Mouse (Mus musculus) neural tube, embryonic 13.5 days (tissue): Measurements from ENCODE around the gene Glb1l3. TPM values are rescaled to one million over a fixed set of nuclear protein-coding genes. Genes with fewer than 3 reads are reported as not detected.
"Not testable (repeated sequence)": the region's sequence is repeated elsewhere in the genome, so short reads cannot be mapped to it uniquely, and the experiment has no call there.

ENCODE experiments used
- ATAC-seq: fragments of 200-750 bp; cut with Nextera tagmentation; 2 replicates; pipeline ENCODE4 v1.8.0; 2017; ENCODE audit warnings: low read depth, mild to moderate bottlenecking, moderate TSS enrichment, moderate library complexity
- H3K27ac ChIP-seq: fragments of 300-500 bp; sonication (generic); replicated peaks from 2 replicates; pipeline ENCODE4 v1.5.1; 2015; ENCODE audit warnings: moderate library complexity, mild to moderate bottlenecking, inconsistent platforms
- H3K27me3 ChIP-seq: fragments of 300-500 bp; sonication (generic); 2 replicates; pipeline ENCODE4 v1.6.1; 2015; ENCODE audit warnings: mild to moderate bottlenecking, inconsistent platforms
- H3K36me3 ChIP-seq: fragments of 300-500 bp; sonication (generic); 2 replicates; pipeline ENCODE4 v1.6.1; 2015; ENCODE audit warnings: mild to moderate bottlenecking, inconsistent platforms
- H3K4me1 ChIP-seq: fragments of 300-500 bp; sonication (generic); replicated peaks from 2 replicates; pipeline ENCODE4 v1.6.1; 2015; ENCODE audit warnings: inconsistent platforms
- H3K4me2 ChIP-seq: fragments of 300-500 bp; sonication (generic); 2 replicates; pipeline ENCODE4 v1.6.1; 2015; ENCODE audit warnings: inconsistent platforms, mild to moderate bottlenecking, moderate library complexity
- H3K4me3 ChIP-seq: fragments of 300-500 bp; sonication (generic); 2 replicates; pipeline ENCODE4 v1.5.1; 2015; ENCODE audit warnings: mild to moderate bottlenecking, inconsistent platforms
- H3K9ac ChIP-seq: fragments of 300-500 bp; sonication (generic); 2 replicates; pipeline ENCODE4 v1.6.1; 2015; ENCODE audit warnings: moderate library complexity, mild to moderate bottlenecking, inconsistent platforms
- H3K9me3 ChIP-seq: fragments of 300-500 bp; sonication (generic); 2 replicates; pipeline ENCODE4 v1.6.1; 2016; ENCODE audit warnings: inconsistent platforms
- WGBS: fragments of 180-500 bp; shearing (Covaris S2); methylation state at CpG from one replicate; pipeline ENCODE4 v1.1.7; 2015; 5-methylcytosine and 5-hydroxymethylcytosine counted together
- polyA plus RNA-seq: library from polyadenylated mRNA; unstranded; fragments of >200 nt; fragmentation: Nextera tagmentation; extraction: Ambion mirVana; gene quantifications from 2 replicates; pipeline ENCODE4 v1.2.1, GENCODE M21; 2015

The Glb1l3 gene
- not detected in 2 replicates for polyA plus RNA-seq

DNA sequence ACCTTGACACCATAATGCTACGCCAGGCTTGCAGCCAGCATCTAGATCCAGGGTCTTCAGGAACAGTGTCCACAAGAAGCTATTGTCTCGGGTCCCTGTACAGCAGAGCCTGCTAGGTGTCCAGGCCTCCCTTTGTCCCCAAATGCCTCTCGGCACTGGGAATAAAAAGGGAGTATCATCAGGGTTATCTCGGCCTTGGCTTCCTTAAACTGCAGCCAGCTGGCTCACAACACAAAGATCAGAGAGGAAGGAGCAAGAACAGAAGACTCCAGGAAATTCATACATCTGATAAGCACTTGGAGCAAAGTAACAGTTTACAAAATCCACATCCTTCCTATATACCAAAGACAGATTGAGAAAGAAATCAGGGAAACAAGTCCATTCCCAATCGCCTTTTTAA, at the start of gene Glb1l3:
Glb1l3 (minus strand) TSS at position 140 of the 400 bp plus-strand sequence.
- 76% methylated on average over 5 of the region's 5 CpGs for WGBS
- no peaks in the 10 kb centered on the region for H3K9me3 ChIP-seq
- H3K27ac ChIP-seq, result no peak within 1 kb of the TSS
- no peak within 1 kb of the TSS for H3K4me2 ChIP-seq
- H3K9ac ChIP-seq, result no peak within 1 kb of the TSS
- H3K4me3 ChIP-seq, result no peak within 1 kb of the TSS
- no peak for ATAC-seq
- no peaks in the 10 kb centered on the region for H3K4me1 ChIP-seq
- H3K27me3 ChIP-seq, result no peaks in the 10 kb centered on the region
- no peaks in the 10 kb centered on the region for H3K36me3 ChIP-seq

DNA sequence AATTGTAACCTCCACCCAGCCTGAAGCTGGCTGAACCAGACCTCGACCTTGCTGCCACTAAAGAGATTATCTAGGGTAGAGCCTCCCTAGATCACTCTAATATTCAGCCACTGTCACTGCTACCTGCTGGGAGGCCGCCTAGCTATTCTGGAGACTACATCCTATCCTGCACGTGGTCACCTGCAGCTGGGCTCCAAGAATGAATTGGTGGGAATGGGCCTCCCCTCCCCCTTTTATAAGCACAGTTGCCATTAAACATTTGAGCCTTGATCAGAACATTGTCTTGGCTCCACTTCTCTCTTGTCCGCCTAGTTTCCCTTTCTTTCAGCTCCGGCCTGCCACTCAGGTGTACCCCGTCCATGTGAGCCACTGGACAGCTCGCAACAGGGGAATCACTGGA, 9.2 kb upstream of the Glb1l3 start:
- ATAC-seq, result not testable (repeated sequence)

GRCm38 (mm10) chr9:26831089-26831488, 29.6 kb downstream of the Glb1l3 start:
- Histone ChIP-seq H3K9ac (no peak overlapping the region), H3K27ac (no peak overlapping the region), H3K4me2 (no peak overlapping the region), H3K4me3 (no peak overlapping the region), H3K27me3 (no peaks in the 10 kb centered on the region), H3K4me1 (no peaks in the 10 kb centered on the region), H3K36me3 (no peaks in the 10 kb centered on the region), H3K9me3 (no peaks in the 10 kb centered on the region)
- 89% methylated on average over 3 of the region's 3 CpGs for WGBS
- ATAC-seq, result no peak

More for the DNA sequence above, 9.2 kb upstream of the Glb1l3 start:
- not testable (repeated sequence) for H3K9ac ChIP-seq, H3K36me3 ChIP-seq, H3K4me2 ChIP-seq, H3K27me3 ChIP-seq, H3K4me1 ChIP-seq, H3K9me3 ChIP-seq, H3K4me3 ChIP-seq, H3K27ac ChIP-seq
- WGBS, result 81% methylated on average over 7 of the region's 7 CpGs

DNA sequence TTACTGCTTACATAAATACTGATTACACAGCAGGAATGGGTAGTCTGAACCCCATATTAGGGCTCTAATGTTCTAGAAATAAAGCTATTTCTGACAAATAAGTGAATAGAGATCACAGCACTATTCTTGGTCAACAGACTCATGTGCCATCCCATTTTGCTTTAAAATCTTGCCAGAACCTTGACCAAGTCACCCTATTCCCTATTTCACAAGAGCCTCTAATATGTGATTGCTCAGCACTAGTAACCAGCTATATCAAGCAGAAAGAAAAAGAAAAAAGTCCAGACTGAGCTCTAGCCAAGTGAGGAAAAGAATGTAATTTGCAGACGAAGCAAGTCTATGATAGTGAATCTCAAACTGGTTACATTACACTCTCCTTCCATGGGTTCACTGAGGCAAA, 40.7 kb downstream of the Glb1l3 start:
- 85% methylated on average over 1 of the region's 1 CpGs for WGBS
- H3K4me1 ChIP-seq, result no peaks in the 10 kb centered on the region
- H3K9me3 ChIP-seq, result no peaks in the 10 kb centered on the region
- no peak for ATAC-seq
- no peaks in the 10 kb centered on the region for H3K27me3 ChIP-seq
- no peak overlapping the region for H3K4me2 ChIP-seq
- no peak overlapping the region for H3K9ac ChIP-seq
- no peak overlapping the region for H3K27ac ChIP-seq
- no peaks in the 10 kb centered on the region for H3K36me3 ChIP-seq
- no peak overlapping the region for H3K4me3 ChIP-seq

GRCm38 (mm10) chr9:26808735-26809134, 52.0 kb downstream of the Glb1l3 start:
- Histone ChIP-seq H3K4me3 (no peak overlapping the region), H3K36me3 (no peaks in the 10 kb centered on the region), H3K9me3 (no peaks in the 10 kb centered on the region), H3K4me1 (peaks cover 11% of the 10 kb centered on the region), H3K27me3 (no peaks in the 10 kb centered on the region), H3K27ac (no peak overlapping the region), H3K4me2 (no peak overlapping the region), H3K9ac (no peak overlapping the region)
- no peak for ATAC-seq
- 89% methylated on average over 2 of the region's 2 CpGs for WGBS

GRCm38 (mm10) chr9:26805935-26806666, 54.6 kb downstream of the Glb1l3 start, which contains the start of gene Glb1l2:
Glb1l2 (minus strand) TSS chr9:26806468.
- under 1% methylated on average over 33 of the region's 33 CpGs for WGBS
- peaks cover 11% of the 10 kb centered on the region for H3K4me1 ChIP-seq
- H3K27ac ChIP-seq, result peak within 1 kb of the TSS; percentile 42; the same call in 1 of the 2 replicates
- peak within 1 kb of the TSS; percentile 53 for H3K4me3 ChIP-seq
- no peaks in the 10 kb centered on the region for H3K27me3 ChIP-seq
- H3K36me3 ChIP-seq, result no peaks in the 10 kb centered on the region
- peak within 1 kb of the TSS; percentile 87 for H3K4me2 ChIP-seq
- no peaks in the 10 kb centered on the region for H3K9me3 ChIP-seq
- ATAC-seq, result peak; percentile 100
- H3K9ac ChIP-seq, result peak within 1 kb of the TSS; percentile 65

DNA sequence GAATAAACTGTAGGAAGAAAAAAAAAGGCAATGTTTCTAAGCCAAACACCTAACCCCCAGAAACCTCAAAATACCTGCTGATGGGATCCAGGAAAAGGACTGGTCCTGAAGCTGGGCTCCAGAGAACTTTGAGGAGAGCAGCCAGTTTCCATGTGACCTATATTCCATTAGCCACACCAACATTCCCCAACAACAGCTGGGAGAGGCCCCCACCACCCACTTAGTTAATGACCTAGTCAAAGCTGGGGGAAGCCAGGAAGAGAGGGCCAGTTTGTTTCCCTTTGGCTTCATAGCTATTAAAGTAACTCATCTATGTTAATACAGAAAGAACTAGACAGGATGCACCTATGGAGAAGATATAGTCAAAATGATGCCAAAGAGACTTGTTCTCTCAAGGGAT, 56.4 kb downstream of the Glb1l3 start:
- Histone ChIP-seq H3K9ac (no peak overlapping the region), H3K4me2 (no peak overlapping the region), H3K27ac (no peak overlapping the region), H3K4me3 (no peak overlapping the region), H3K4me1 (peaks cover 11% of the 10 kb centered on the region), H3K9me3 (no peaks in the 10 kb centered on the region), H3K27me3 (no peaks in the 10 kb centered on the region), H3K36me3 (no peaks in the 10 kb centered on the region)
- ATAC-seq, result no peak

GRCm38 (mm10) chr9:26800357-26800756, 60.3 kb downstream of the Glb1l3 start:
- no peak overlapping the region for H3K4me2 ChIP-seq
- no peak overlapping the region for H3K4me3 ChIP-seq
- no peaks in the 10 kb centered on the region for H3K36me3 ChIP-seq
- 93% methylated on average over 2 of the region's 2 CpGs for WGBS
- no peak overlapping the region for H3K27ac ChIP-seq
- no peaks in the 10 kb centered on the region for H3K9me3 ChIP-seq
- H3K9ac ChIP-seq, result no peak overlapping the region
- no peaks in the 10 kb centered on the region for H3K27me3 ChIP-seq
- no peaks in the 10 kb centered on the region for H3K4me1 ChIP-seq
- no peak for ATAC-seq

DNA sequence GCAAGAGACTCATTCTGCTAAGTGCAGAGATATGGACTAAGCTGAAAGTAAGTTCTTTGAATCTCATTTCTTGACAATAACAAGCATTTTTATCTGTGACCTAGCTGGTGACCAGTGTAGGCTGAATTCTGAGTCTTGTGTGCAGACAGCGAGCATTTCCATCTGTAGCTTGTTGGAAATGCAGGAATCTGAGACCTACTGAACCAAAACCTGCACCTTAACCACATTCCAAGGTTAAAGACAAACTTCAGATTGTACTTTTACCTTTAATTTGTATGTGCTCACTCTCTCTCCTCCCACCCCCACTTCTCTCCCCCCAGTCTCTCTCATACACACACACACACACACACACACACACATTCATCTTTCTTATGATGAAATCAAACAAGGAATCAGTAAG, 62.0 kb downstream of the Glb1l3 start:
- H3K27ac ChIP-seq, result no peak overlapping the region
- no peak overlapping the region for H3K4me3 ChIP-seq
- no peak for ATAC-seq
- H3K4me2 ChIP-seq, result no peak overlapping the region
- no peaks in the 10 kb centered on the region for H3K4me1 ChIP-seq
- no peaks in the 10 kb centered on the region for H3K36me3 ChIP-seq
- H3K9me3 ChIP-seq, result no peaks in the 10 kb centered on the region
- H3K27me3 ChIP-seq, result no peaks in the 10 kb centered on the region
- no peak overlapping the region for H3K9ac ChIP-seq
- 85% methylated on average over 1 of the region's 1 CpGs for WGBS

- Histone ChIP-seq H3K27me3 (no peaks in the 10 kb centered on the region), H3K9me3 (no peaks in the 10 kb centered on the region), H3K4me1 (no peaks in the 10 kb centered on the region), H3K36me3 (no peaks in the 10 kb centered on the region), H3K27ac (no peak overlapping the region), H3K4me3 (no peak overlapping the region), H3K9ac (no peak overlapping the region), H3K4me2 (no peak overlapping the region)
- no peak for ATAC-seq
- 90% methylated on average over 3 of the region's 3 CpGs for WGBS
Observed at GRCm38 (mm10) chr9:26798205-26798604, 62.5 kb downstream of the Glb1l3 start.

- WGBS, result 89% methylated on average over 3 of the region's 3 CpGs
- no peak overlapping the region for H3K27ac ChIP-seq
- no peaks in the 10 kb centered on the region for H3K4me1 ChIP-seq
- no peaks in the 10 kb centered on the region for H3K9me3 ChIP-seq
- no peaks in the 10 kb centered on the region for H3K36me3 ChIP-seq
- H3K9ac ChIP-seq, result no peak overlapping the region
- no peak for ATAC-seq
- H3K27me3 ChIP-seq, result no peaks in the 10 kb centered on the region
- H3K4me2 ChIP-seq, result no peak overlapping the region
- no peak overlapping the region for H3K4me3 ChIP-seq
Observed at GRCm38 (mm10) chr9:26792829-26793228, 67.9 kb downstream of the Glb1l3 start.

GRCm38 (mm10) chr9:26783414-26783975, 77.2 kb downstream of the Glb1l3 start:
- Histone ChIP-seq H3K27me3 (no peaks in the 10 kb centered on the region), H3K9me3 (no peaks in the 10 kb centered on the region), H3K4me3 (no peak overlapping the region), H3K4me2 (no peak overlapping the region), H3K9ac (no peak overlapping the region), H3K27ac (no peak overlapping the region), H3K4me1 (no peaks in the 10 kb centered on the region), H3K36me3 (no peaks in the 10 kb centered on the region)
- WGBS, result 66% methylated on average over 7 of the region's 7 CpGs
- ATAC-seq, result peak; percentile 67

DNA sequence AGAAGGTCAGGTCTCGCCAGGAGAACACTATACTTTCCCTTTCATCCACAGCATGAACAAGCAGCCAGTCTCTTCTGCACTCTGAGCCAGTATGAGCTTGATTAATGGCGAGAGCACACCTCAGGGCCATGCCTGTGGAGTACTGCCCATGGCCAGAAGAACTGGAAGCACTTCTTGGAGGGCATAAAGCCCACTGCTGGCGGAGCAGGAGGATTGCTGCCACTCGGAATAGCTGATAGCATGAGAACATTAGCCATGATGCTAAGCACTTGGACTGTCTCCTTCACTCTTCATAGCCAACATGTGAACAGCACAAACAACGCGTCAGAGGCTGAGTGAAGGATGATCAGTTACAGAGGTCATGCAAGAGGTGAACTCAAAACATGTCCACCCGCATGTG, 82.3 kb downstream of the Glb1l3 start:
- H3K4me2 ChIP-seq, result no peak overlapping the region
- H3K27me3 ChIP-seq, result no peaks in the 10 kb centered on the region
- no peak overlapping the region for H3K4me3 ChIP-seq
- H3K4me1 ChIP-seq, result no peaks in the 10 kb centered on the region
- no peaks in the 10 kb centered on the region for H3K36me3 ChIP-seq
- ATAC-seq, result no peak
- H3K9me3 ChIP-seq, result no peaks in the 10 kb centered on the region
- 87% methylated on average over 7 of the region's 7 CpGs for WGBS
- no peak overlapping the region for H3K27ac ChIP-seq
- H3K9ac ChIP-seq, result no peak overlapping the region
